Mouse (Mus musculus) testis, adult 2 months (tissue): ENCODE measurements around the gene Casz1.

Experiments
- CTCF ChIP-seq: fragments of 200-500 bp; IDR thresholded peaks from 2 replicates; pipeline ENCODE4 v1.5.1; 2012; ENCODE audit warnings: low read depth, mild to moderate bottlenecking, inconsistent platforms, low read length, moderate library complexity; ENCODE audit not compliant: control insufficient read depth, insufficient read depth, insufficient replicate concordance
- POLR2A ChIP-seq: fragments of 200-500 bp; IDR thresholded peaks from 2 replicates; pipeline ENCODE4 v1.6.1; 2012; ENCODE audit warnings: low read depth, mild to moderate bottlenecking, inconsistent platforms, low read length, moderate library complexity; ENCODE audit not compliant: control insufficient read depth

DNA sequence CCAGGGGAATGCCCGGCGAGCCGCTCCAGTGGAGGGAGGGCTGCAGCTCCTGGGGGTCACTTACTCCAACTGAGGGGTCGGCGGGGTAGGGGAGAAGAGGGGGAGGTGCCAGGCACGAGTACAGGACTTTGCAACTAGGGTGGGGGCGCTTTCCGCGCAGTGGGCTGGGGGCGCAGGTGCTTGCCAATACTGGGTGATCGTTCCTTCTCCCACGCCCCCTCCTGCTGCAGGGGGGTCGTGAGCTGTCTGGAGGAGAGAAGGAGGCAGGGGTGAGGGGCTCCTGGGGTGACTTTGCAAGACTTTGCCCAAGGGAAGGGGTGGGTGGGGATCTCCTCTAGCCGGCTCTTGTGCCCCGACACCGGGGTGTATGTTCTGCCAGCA, 541 bp downstream of the Casz1 start:
- TF ChIP-seq CTCF (no peak), POLR2A (no peak)
